Mouse (Mus musculus) lung, adult 2 months (tissue): ENCODE data around the gene Zfp3.

ENCODE experiments used
- CTCF ChIP-seq: fragments of 200-500 bp; IDR thresholded peaks from 2 replicates; pipeline ENCODE4 v1.5.1; 2011; ENCODE audit warnings: mild to moderate bottlenecking, low read length, control low read depth; ENCODE audit not compliant: insufficient read depth
- POLR2A ChIP-seq: fragments of 200-500 bp; IDR thresholded peaks from 2 replicates; pipeline ENCODE4 v1.6.1; 2011; ENCODE audit warnings: low read depth, mild to moderate bottlenecking, control low read depth, low read length, borderline replicate concordance; ENCODE audit errors: extremely low read depth

GRCm38 (mm10) chr11:70807630-70808029, 43.6 kb downstream of the Zfp3 start:
- TF ChIP-seq POLR2A (no peak), CTCF (no peak)
